Mouse (Mus musculus): ENCODE results near the gene Sspo. TPM values are rescaled to one million over a fixed set of nuclear protein-coding genes. Genes with fewer than 3 reads are reported as not detected.

Sspo gene
- polyA plus RNA-seq, 1 experiment: 2.2 TPM

DNA sequence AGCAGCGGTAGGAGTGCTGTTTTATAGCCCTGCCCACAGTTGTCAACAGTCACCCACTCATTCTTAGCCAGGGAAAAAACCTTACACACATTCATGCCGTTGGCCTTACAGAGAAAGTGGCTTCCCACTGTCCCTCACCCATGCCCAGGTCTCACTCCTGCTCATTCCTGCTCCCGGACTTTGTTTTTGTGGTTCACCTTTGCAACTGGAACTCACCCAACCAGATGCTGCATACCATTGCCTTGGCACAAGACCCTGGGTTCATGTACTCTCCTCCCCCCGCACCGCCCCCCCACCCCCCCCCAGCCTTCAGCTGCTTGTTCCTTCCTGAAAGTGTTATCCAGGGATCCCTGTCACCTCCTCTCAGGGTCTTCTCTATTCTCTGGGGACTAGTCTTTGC, 12.9 kb upstream of the Sspo start:
- DNase-seq (ENCODE audit: extremely low spot score in 1 of 2, low spot score in 1 of 2): no peak

DNA sequence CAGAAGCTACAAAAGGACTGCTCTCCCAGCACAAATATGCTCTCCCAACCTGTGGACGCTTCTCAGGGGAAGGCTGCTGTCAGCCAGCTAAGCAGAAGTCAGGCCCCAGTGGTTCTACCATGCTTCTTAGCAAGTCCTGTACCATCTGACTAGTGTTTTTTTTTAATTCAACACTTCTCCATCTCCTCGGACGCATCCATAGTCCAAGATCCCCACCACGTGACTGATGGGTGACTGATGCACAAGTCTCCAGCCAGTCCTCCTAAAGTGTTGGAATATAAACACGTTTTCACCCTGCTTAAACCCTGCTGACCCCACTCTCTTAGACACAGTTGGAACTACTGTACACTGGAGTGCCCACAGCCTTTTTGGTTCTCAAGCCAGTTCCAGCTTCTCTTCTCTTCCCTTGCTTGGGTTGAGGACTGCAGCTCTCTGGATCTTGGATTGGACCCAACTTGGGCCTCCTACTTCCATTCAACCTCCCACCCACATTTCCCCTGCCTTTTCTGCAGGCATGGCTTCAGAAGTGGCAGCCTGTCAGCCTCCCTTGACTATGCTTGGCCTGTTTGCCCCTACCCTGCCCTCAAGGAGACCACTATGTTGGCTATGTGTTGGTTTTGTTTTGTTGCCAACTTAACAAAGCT, 12.2 kb upstream of the Sspo start:
- DNase-seq (ENCODE audit: extremely low spot score in 1 of 2, low spot score in 1 of 2): peak in 1 of 2 experiments; percentile 26

- DNase-seq (ENCODE audit: extremely low spot score in 1 of 2, low spot score in 1 of 2): no peak
These were observed 10.2 kb upstream of the Sspo start for GRCm38 (mm10) chr6:48437679-48438376.

DNA sequence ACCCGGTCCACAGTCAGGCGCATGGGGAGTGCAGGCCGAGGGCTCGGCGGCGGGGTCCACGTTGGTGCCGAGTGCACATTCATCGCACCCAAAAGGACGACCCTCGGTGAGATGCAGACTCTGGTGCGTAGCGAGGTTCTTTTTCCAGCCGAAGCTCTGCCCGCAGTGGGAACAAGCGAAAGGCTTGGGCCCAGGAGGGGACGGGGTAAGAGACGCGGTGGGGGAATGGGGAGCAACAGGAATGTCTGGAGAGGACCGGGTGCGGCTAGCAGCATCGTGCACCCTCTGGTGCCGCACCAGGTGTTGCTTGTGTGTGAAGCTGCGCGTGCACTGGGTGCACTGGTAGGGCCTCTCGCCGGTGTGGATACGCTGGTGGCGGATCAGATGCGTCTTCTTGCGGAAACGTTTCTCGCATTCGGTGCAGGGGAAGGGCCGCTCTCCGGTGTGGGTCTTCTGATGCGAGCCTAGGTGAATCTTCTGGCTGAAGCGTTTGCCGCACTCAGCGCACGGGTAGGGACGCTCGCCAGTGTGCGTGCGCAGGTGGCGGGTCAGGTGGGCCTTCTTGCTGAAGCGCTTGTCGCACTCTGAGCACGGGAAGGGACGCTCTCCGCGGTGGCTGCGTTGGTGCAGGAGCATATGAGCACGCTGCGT, 9.4 kb upstream of the Sspo start:
- no peak for DNase-seq (ENCODE audit: extremely low spot score in 1 of 2, low spot score in 1 of 2)

- no peak for DNase-seq (ENCODE audit: extremely low spot score in 1 of 2, low spot score in 1 of 2)
These were observed 8.4 kb upstream of the Sspo start for GRCm38 (mm10) chr6:48439654-48440053.

DNA sequence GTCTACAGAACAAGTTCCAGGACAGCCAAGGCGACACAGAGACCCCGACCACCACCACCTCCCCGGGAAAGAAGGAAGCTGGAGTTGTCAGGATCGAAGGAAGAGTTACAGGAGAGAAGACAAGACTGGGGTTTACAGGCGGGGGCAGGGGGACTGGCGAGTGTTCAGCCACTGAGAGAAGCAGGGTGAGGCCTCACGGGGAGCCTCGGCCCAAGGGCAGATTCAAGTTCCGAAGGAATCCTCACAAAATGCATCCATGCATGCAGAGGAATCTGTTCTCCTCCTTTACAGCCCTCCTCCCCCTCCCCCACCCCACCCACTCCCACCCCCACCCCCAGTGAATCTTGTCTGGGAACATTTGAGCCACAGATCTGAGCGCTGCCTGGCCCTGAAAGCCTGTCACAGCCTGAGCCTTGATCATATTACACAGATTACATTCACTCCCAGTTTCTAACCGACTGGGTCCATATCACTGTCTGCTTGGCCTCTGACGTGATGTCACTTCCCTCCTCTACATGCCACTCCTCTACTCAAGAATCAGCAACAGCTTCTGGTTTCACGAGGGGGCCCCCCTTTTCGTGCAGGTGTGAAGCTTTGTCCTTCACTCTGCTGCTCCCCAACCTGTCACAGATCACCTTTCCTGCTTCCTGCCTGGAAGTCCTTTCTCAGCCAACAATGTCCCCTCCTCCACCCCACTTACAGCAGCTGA, 7.6 kb upstream of the Sspo start:
- DNase-seq (ENCODE audit: extremely low spot score in 1 of 2, low spot score in 1 of 2): no peak

DNA sequence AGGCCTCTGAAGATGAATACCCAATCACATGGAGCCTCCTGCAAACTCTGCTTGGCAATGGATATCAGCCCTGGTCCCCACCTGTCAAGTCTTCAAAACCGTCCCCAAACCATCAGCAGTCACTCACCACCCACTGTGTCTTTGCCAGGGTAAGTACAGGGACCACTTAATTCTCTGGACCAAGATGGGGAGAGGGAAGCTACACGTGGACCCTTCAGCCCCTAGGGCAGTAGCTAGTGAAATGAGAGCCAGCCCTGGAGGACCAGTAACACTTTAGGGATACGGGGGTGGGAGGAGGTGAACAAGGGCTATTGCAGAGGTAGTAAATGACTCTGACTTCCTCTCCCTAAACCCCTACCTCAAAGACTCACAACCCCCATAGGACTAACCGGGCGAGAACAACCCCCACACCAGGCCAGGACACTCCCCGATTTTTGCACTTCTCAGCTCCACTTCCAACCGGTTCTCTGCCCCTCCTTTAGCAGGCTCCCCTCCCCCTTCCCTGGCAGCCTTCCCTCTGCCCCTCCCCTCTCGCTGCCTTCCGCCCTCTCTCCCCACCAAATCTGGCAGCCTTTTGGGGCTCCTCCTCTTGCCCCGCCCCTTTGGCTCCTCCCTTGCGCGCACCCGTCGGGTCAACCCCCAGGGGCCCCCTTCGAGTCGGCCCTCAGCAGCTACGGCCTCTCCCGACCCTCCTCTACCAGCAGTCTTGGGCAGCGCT, 4.3 kb upstream of the Sspo start:
- peak; percentile 69 to 89 for DNase-seq (ENCODE audit: extremely low spot score in 1 of 2, low spot score in 1 of 2)

GRCm38 (mm10) chr6:48444310-48445180, 3.5 kb upstream of the Sspo start:
- peak; percentile 26 to 67 for DNase-seq (ENCODE audit: extremely low spot score in 1 of 2, low spot score in 1 of 2)

DNA sequence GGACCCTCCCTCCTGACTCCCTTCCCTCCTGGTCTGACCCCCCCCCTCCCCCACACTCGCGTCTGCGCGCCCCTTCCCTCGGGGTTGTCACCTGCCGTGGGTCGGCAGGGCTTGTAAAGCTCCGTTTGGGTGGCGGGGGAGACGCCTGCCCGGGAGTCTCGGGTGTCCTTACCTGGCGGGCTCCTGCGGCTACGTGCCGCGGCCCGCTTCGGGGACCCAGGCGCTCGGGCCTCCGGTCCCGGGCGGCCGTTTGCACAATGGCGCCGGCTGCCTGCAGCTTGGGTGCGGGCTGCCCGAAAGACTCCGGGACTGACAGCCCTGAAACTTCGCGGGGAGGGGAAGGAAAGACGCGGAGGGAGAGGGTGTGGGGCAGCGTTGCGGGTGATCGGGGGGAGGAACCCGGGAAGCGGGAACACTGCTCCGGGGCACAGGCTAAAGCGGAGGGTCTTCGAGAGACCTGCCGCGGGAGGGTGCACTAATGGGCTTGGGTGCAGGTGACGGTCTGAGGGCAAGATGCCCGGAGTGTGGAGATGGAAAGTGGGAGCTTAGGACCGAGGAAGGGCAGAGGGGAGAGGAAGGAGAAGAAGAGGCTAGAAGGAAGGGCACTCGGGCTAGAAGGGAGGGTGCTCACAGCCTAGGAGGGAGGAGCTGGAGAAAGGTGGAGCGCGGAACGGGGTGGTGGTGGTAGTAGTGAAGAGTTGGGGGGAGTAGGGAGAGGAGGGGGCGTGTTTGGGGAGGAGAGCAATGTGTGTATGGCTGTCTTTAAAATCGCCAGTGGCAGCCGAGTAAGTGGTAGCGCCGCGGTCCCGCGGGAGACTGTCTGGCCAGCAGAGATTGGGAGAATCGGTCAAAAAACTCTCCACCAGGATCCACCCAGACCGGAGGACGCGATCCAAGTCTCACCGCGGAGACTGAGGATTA, 2.6 kb upstream of the Sspo start, which contains the start of gene Zfp467:
Zfp467 (minus strand) TSS at position 645 of the 921 bp plus-strand sequence.
- DNase-seq (ENCODE audit: extremely low spot score in 1 of 2, low spot score in 1 of 2): peak in 1 of 2 experiments; percentile 52

DNA sequence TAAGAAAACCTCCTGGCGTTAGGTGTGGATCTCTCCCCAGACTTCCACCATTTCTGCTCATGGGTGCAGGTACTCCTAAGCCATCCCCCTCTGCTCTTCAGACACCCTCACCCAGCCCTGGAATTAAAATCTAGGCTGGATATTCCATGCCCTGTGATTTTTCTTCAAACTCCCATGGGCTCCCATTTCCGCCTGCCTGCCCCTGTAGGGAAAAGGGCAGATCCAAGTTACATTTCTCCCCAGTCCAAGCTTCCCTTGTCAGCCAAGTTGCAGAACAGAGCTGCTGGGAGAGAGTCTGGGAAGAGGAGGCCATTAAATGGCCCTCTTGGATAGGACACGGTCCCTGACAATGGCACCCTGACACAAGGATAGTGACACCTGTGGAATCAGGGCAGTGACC, 1.8 kb upstream of the Sspo start:
- DNase-seq (ENCODE audit: extremely low spot score in 1 of 2, low spot score in 1 of 2): no peak

- DNase-seq (ENCODE audit: extremely low spot score in 1 of 2, low spot score in 1 of 2): no peak
These were observed 1.1 kb upstream of the Sspo start for GRCm38 (mm10) chr6:48446896-48447295.

GRCm38 (mm10) chr6:48448527-48448926, 498 bp downstream of the Sspo start:
- DNase-seq (ENCODE audit: extremely low spot score in 1 of 2, low spot score in 1 of 2): no peak

DNA sequence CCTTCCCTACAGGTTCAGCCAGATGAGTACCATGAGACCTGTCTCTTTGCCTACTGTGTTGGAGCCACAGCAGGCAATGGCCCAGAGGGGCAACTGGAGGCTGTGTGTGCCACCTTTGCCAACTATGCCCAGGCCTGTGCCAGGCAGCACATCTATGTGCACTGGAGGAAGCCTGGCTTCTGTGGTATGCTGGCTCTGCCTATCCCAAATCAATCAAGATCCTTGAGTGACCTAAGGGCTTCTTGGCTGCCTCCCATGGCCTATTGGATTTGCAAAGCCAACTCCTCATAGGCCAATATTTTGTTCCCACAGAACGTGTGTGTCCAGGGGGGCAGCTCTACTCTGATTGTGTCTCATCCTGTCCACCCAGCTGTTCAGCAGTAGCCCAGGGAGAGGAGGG, 4.1 kb downstream of the Sspo start:
- DNase-seq (ENCODE audit: extremely low spot score in 1 of 2, low spot score in 1 of 2): no peak

DNA sequence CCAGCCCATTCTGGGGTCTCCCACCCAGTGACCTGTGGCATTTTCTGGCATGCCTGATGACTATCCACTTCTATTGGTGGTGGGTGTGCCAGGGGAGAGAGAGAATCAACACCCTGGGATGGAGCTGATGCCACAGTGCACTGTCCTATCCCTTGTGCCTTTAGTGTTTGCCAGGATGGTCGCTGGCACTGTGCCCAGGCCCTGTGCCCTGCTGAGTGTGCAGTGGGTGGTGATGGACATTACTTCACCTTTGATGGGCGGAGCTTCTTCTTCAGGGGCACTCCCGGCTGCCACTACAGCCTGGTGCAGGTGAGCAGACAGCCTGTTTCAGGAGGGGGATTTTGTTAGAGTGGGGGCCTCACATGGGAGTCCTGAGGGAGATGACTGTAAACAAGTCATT, 4.7 kb downstream of the Sspo start:
- no peak for DNase-seq (ENCODE audit: extremely low spot score in 1 of 2, low spot score in 1 of 2)

- DNase-seq (ENCODE audit: extremely low spot score in 1 of 2, low spot score in 1 of 2): peak; percentile 40 to 57
These were observed 17.1 kb downstream of the Sspo start for GRCm38 (mm10) chr6:48464966-48465679.

GRCm38 (mm10) chr6:48466715-48467114, 18.7 kb downstream of the Sspo start:
- no peak for DNase-seq (ENCODE audit: extremely low spot score in 1 of 2, low spot score in 1 of 2)

- no peak for DNase-seq (ENCODE audit: extremely low spot score in 1 of 2, low spot score in 1 of 2)
These were observed 19.5 kb downstream of the Sspo start for GRCm38 (mm10) chr6:48467490-48467889.

GRCm38 (mm10) chr6:48470739-48471138, 22.7 kb downstream of the Sspo start:
- no peak for DNase-seq (ENCODE audit: extremely low spot score in 1 of 2, low spot score in 1 of 2)

All from frontal cortex, adult 2 months (tissue).